Mouse (Mus musculus) natural killer cell, adult 2 months (primary cell): ENCODE results near the gene Col19a1.
"Not testable (repeated sequence)": the region's sequence is repeated elsewhere in the genome, so short reads cannot be mapped to it uniquely, and the experiment has no call there.

Experiments used
- DNase-seq, 2 experiments: peaks; one replicate each; pipeline ENCODE4 v3.0.0; 2022; ENCODE audit warnings: low spot score in 2 of 2

Gene Col19a1

GRCm38 (mm10) chr1:24587141-24587541 is at the start of gene Col19a1:
Col19a1 (minus strand) TSS chr1:24587472.
- DNase-seq = no peak

DNA sequence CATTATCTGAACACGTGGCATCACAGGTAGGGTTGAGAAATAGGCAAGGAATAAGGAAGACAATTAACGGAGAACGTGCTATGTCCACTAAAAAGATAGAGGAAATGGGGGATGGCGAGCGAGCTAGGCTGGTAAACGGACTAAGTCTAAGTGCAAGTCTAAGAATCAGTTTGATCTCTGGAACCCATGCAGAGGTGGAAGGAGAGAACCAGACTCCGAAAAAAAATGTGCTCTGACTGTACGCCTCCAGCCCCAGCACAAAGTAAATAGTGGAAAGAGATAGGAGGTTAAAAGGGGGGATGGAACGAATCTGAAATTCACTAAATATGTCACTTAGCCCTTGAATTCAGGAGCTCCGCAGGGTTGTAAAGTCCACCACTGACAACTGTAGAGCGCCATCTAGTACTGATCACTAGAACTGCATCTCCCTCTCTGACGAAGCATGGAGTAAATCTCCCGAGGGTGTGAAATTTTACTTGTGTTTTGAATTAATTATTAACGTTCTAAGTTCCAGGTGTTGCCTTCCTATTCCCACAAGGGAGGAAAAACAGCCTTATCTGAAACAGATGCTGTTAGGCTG is 46.4 kb upstream of the Col19a1 start:
- DNase-seq = peak in 1 of 2 experiments; percentile 0

GRCm38 (mm10) chr1:24612556-24612955 is 25.3 kb upstream of the Col19a1 start:
- DNase-seq = not testable (repeated sequence)

DNA sequence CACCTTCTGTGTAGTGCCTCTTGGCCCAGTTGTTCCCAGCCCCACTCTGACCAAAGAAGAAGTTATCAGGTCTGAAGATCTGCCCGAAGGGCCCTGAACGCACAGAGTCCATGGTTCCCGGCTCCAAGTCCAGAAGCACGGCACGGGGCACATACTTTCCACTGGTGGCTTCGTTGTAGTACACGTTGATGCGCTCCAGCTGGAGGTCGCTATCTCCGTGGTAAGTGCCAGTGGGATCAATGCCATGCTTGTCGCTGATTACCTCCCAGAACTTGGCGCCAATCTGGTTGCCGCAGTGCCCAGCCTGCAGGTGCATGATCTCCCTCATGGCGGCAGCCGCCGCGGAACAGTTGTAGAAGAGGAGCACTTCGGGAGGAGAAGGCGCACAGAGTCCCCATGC is 7.8 kb upstream of the Col19a1 start:
- DNase-seq = no peak

DNA sequence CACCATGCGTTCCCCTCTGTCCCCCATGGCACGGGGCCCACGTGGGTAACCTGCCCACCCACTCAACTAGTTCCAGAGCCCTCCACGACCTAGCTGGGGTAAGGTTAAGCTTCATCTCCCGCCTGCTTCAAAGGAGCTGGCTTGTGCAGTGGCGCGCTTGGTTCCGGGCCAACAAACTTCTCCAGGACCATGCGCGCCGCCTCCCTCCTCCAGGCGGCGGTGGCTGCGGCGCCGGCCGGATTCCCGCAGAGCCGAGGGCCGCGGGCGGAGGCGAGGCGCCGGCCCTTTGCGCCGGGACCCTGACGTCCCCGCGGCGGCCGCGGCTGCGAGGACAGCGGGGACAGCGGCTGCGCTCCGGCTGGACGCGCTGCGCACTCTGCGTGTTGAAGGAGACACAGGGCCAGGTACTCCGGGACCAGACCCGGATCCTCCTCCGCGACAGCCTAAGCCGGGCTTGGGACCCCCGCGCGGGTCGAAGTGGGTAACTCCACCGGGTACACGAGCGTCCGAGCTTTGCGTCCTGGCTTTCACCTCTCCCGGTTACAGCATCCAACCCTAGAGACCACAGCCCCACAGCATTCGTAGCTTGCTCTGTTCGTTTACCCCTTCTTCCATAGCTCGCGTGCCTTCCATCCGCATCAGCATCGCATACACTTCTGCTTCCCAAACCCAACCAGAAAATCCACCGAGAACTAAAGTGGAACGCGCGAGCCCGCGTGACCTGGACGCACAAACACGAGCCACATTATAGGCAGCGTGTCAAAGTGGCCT is 717 bp downstream of the Col19a1 start:
- DNase-seq = no peak

DNA sequence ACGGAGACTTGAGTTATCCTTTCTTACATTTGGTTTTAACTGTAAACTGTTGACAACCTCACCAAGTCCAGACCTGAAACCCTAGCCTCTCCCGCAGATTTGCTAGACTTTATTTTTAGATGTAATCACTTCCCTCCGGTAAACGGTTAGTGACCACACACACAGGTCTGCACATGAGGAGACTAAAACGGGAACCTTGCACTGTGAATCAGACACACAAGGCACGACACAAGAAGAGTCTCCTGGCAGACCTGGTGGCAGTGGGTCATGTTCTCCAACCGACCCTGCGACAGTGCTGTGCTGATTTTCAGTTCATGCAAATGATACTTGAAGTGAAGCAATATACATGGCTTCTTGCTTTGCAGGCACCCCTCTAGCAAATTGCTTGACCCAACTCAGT is 14.7 kb downstream of the Col19a1 start:
- no peak for DNase-seq

DNA sequence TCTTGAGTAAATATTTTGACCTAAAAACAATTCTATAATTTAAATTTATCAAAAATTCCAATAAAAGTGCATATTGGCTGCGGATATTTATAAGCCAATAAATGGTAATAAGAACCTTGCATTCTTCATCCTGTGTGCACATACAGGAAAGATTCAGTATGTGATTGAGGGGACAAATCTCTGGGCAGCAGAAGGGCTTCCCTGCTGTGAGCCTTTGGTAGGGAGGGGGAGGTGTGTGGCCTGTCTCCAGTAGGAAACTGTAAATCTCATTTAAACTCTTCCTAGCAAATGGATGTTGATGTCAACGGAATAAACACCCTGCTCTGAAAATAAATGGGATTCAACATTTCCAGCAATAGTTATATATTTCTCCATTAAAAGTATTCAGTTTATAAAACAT is 23.2 kb downstream of the Col19a1 start:
- DNase-seq = no peak

DNA sequence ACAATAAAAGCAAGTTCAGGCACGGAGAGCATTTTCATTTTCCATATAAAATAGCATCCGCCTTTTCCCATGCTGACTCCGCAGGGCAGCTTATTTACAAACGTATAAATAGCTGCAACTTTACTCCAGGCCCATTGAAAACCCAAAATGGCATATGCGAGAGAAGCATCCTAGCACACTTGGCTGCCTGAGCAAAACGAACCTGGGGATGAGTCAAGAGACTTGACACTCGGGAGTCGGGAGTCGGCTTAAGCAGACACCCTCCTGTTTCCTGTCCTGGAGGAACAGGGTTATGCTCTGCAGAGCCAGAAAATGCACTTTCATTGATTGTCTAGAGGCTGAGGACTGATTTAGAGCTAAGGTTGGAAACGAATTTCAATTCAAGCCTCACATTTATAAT is 29.3 kb downstream of the Col19a1 start:
- DNase-seq = no peak

GRCm38 (mm10) chr1:24553462-24553861 is 33.8 kb downstream of the Col19a1 start:
- DNase-seq = no peak

- DNase-seq = no peak
These were observed 36.6 kb downstream of the Col19a1 start for GRCm38 (mm10) chr1:24550560-24551280.

GRCm38 (mm10) chr1:24550031-24550430 is 37.2 kb downstream of the Col19a1 start:
- no peak for DNase-seq

DNA sequence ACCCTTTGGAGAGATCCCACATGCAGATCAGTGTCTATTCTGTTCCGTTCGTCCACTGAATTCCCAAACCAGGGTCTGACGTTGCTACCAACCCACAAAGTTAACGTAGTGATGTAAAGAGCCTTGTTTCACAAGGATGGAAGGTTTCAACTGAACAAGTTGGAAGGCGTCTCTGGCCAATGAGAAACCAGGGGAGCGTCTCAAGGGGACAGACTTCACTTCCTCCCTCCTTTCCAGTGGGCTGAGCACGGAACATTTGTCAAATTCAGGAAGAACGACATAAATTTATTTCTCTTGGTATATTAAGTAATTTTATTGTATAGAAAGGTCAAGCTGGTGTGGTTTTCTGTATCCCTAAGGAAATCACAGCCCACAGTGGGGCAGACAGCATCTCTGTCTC is 38.2 kb downstream of the Col19a1 start:
- no peak for DNase-seq

GRCm38 (mm10) chr1:24547574-24547973 is 39.7 kb downstream of the Col19a1 start:
- DNase-seq = no peak

DNA sequence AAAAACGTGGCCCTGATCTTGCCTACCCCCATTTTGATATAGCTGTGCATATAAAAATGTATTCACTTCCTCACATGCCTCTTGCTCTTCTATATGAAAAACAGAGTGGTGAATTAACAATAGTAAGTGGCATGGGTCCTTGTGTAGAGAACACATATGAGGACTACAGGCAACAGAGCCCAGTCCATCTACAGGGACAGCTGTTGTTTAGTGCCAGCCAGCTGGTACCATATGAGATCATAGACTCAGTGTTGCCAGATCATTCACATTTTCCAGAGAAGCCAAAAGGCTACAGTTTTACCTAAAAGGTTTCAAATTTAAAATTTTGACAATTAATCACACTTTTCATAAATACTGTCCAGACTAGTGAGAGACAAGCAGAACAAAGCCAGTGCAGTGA is 47.4 kb downstream of the Col19a1 start:
- no peak for DNase-seq

GRCm38 (mm10) chr1:24527194-24527593 is 60.1 kb downstream of the Col19a1 start:
- no peak for DNase-seq

GRCm38 (mm10) chr1:24517462-24517861 is 69.8 kb downstream of the Col19a1 start:
- DNase-seq = no peak

DNA sequence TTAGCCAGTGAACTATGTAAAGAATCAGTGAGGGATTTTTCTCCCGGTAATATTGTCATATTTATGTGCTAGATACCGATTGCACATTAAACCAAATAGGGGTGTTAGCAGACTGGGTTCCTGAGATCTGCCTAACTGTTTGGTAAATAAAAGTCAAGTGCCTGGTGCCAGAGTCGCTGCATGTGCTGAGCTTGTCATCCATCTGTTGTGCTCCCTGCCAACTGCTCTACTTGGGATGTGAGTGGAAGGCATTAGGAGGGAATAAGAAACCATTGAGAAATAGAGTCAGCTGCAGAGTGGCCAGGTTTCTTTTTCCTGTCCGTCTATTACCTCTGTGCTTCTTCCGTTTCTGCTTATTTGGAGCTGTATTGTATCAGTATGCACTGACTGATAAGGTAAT is 71.9 kb downstream of the Col19a1 start:
- no peak for DNase-seq

- no peak for DNase-seq
These were observed 75.7 kb downstream of the Col19a1 start for GRCm38 (mm10) chr1:24511536-24511935.

DNA sequence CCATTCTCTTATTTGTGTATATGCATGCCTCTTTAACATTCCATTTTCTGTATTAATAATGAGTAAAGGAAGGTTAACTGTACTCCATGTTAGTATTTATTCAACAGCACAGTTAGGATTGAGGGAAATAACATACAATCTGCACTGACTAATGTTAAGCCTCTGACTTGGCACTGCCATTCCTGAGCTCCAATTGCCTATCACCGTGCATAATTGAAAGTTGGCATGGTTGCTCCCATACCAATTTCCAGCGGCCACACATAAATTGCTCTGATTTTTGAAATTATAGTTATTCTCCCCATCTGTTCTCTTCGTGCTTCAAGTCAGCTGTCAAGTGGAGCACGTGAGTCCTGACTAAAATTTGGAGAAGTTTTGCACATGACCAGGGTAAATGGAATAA is 91.9 kb downstream of the Col19a1 start:
- no peak for DNase-seq

DNA sequence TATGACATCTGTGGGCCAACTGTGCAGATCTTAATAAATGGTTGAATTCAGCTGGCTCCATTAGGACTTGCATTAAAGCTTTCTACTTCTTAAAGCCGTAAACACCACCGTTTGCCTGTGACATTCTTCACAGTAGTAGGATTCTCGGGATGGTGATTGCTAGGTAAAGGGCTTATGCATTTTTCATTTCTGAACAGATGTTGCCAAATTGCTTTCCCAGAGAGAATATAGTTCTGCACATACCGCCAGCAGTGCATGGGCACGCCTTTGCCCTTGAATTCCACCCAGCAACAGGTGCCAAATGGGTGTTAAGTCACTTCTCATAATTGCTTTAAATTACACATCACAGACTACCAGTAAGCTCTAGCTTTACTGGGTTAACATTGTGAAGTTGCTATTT is 103.1 kb downstream of the Col19a1 start:
- no peak for DNase-seq

DNA sequence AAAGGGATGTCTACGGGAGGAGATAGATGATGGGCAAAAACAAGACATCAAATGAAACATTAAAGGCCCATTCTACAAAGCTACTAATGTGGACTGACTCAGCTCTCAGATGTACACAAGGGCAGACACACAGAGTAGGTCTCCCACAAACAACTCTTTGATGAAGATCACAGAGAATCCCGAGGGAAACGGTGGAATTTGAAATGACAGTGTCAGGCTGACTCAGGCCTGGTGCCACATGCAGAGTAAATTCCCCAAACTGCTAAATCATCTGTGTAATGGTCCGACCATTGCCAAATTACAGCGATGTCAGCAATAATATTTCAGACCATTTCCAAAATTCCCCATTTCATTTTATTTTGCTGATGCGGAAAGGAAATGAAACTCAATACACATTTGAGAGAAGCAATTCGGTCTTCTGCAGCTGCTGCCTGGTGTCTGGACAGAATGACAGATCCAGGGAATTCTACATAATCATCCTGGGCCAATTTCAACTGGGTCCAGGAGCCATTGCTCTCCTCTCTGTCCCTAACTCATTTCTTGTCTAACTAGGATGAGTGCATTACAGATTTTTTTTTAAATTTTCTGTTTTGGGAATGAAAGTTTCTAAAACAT is 116.1 kb downstream of the Col19a1 start:
- DNase-seq = no peak

DNA sequence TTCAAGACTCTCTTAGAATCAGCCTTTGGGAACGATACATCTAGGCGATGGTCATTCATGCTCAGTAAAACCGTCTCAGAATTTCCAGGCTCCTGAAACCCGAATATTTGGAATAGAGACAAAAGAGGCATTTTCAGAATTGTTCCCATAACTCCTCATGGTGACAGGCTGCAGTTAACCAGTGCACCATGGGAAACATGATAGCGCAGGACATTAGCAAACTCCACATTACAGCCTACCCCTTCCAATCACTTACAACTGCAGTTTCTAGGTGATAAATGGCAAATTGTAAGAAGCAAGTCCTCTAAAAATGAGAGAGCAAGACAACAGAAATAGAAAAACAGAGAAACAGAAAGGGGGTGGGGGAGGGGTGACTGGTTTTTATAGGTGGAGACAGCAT is 116.6 kb downstream of the Col19a1 start:
- no peak for DNase-seq
